Mouse (Mus musculus) hindbrain, embryonic 10.5 days (tissue): ENCODE measurements around the gene C130032M10Rik. TPM values are rescaled to one million over a fixed set of nuclear protein-coding genes. Genes with fewer than 3 reads are reported as not detected.
A peak's percentile ranks its signal among the peaks of the same experiment; 100 is the strongest.

Source experiments
- DNase-seq: peaks from one replicate; pipeline ENCODE4 v3.0.0-alpha.2; 2017; ENCODE audit warnings: low spot score
- H3K27ac ChIP-seq: fragments of 300-500 bp; sonication (generic); 2 replicates; pipeline ENCODE4 v1.5.1; 2016; ENCODE audit warnings: mild to moderate bottlenecking, moderate library complexity
- H3K27me3 ChIP-seq: fragments of 300-500 bp; sonication (generic); 2 replicates; pipeline ENCODE4 v1.6.1; 2016; ENCODE audit warnings: mild to moderate bottlenecking; ENCODE audit not compliant: poor library complexity, insufficient read depth, severe bottlenecking
- H3K36me3 ChIP-seq: fragments of 300-500 bp; sonication (generic); 2 replicates; pipeline ENCODE4 v1.6.1; 2016; ENCODE audit warnings: mild to moderate bottlenecking, moderate library complexity
- H3K4me1 ChIP-seq: fragments of 300-500 bp; sonication (generic); replicated peaks from 2 replicates; pipeline ENCODE4 v1.6.1; 2016; ENCODE audit warnings: mild to moderate bottlenecking
- H3K4me3 ChIP-seq: fragments of 300-500 bp; sonication (generic); 2 replicates; pipeline ENCODE4 v1.5.1; 2016; ENCODE audit warnings: mild to moderate bottlenecking, moderate library complexity
- H3K9me3 ChIP-seq: fragments of 300-500 bp; sonication (generic); 2 replicates; pipeline ENCODE4 v1.6.1; 2016; ENCODE audit warnings: mild to moderate bottlenecking, moderate library complexity
- WGBS: fragments of 180-500 bp; shearing (Covaris S2); methylation state at CpG from one replicate; pipeline ENCODE4 v1.1.7; 2016; 5-methylcytosine and 5-hydroxymethylcytosine counted together
- polyA plus RNA-seq: library from polyadenylated mRNA; unstranded; fragments of >200 nt; fragmentation: Nextera tagmentation; extraction: Ambion mirVana; gene quantifications from 2 replicates; pipeline ENCODE4 v1.2.1, GENCODE M21; 2016

C130032M10Rik gene
- polyA plus RNA-seq: 0.38 and 1.9 TPM in 2 replicates

GRCm38 (mm10) chr9:114515364-114515763 lies at the start of gene C130032M10Rik:
Gene C130032M10Rik (plus strand): TSS chr9:114515697.
- 92% methylated on average over 11 of the region's 11 CpGs for WGBS
- Histone ChIP-seq H3K27ac (no peak within 1 kb of the TSS), H3K9me3 (peaks cover 60% of the 10 kb centered on the region), H3K4me3 (no peak within 1 kb of the TSS), H3K36me3 (peaks cover 83% of the 10 kb centered on the region), H3K27me3 (no peaks in the 10 kb centered on the region), H3K4me1 (peaks cover 10% of the 10 kb centered on the region; the same call in 1 of the 2 replicates)
- DNase-seq: no peak

DNA sequence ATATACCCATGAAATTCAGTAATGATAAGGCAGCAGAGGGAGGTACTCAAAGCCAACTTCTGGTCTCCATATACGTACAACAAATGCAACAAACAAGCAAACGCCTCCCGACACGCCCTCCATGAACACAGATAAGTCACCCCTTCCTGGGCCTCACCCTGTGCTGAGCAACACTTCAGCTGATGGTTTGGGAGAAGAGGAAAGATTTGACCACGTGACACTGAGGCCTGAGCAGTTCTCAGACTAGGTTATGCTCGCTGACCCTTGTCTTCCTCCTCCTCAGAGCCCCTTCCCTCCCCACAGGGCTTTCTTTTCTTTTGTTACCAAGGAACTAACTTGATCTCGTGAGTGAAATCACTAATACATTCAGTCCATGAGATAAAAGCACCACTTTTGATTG lies 48.6 kb upstream of the C130032M10Rik start:
- no peak for DNase-seq
- Histone ChIP-seq H3K9me3 (no peaks in the 10 kb centered on the region), H3K36me3 (peaks cover 30% of the 10 kb centered on the region), H3K4me3 (no peak overlapping the region), H3K27ac (peak overlapping the region; percentile 54; the same call in 1 of the 2 replicates), H3K27me3 (no peaks in the 10 kb centered on the region), H3K4me1 (peaks cover 11% of the 10 kb centered on the region)
- 60% methylated on average over 7 of the region's 7 CpGs for WGBS

- WGBS: 85% methylated on average over 5 of the region's 5 CpGs
- H3K4me1 ChIP-seq: peaks cover 11% of the 10 kb centered on the region
- H3K9me3 ChIP-seq: no peaks in the 10 kb centered on the region
- H3K27ac ChIP-seq: no peak overlapping the region
- H3K4me3 ChIP-seq: no peak overlapping the region
- H3K27me3 ChIP-seq: no peaks in the 10 kb centered on the region
- no peak for DNase-seq
- H3K36me3 ChIP-seq: peaks cover 28% of the 10 kb centered on the region
Observed at GRCm38 (mm10) chr9:114468217-114468616, 47.3 kb upstream of the C130032M10Rik start.

GRCm38 (mm10) chr9:114468701-114469100 lies 46.8 kb upstream of the C130032M10Rik start:
- Histone ChIP-seq H3K4me1 (peaks cover 11% of the 10 kb centered on the region), H3K9me3 (no peaks in the 10 kb centered on the region), H3K36me3 (peaks cover 27% of the 10 kb centered on the region), H3K27ac (no peak overlapping the region), H3K4me3 (no peak overlapping the region), H3K27me3 (no peaks in the 10 kb centered on the region)
- DNase-seq: no peak
- WGBS: 93% methylated on average over 4 of the region's 4 CpGs

DNA sequence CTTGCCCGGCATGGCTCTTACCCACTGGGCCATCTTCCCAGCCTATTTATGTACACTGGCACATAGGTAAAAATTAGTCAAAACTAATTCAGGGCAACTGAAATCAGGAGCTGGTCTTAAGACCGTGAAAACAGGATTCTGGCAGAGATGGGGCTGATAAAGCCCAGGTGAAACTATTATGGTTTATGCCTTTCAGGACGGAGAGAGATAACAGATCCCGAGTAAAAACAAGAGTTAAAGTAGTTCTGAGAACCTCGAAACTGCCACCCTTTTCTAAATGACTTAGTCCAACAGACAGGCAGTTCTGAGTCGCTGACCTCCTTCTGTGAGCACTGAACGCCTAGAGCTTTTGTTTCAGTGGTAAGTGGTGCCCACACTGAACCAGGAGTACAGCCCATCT lies 43.6 kb upstream of the C130032M10Rik start:
- Histone ChIP-seq H3K27me3 (no peaks in the 10 kb centered on the region), H3K36me3 (peaks cover 13% of the 10 kb centered on the region; the same call in 1 of the 2 replicates), H3K4me1 (peaks cover 6% of the 10 kb centered on the region), H3K4me3 (no peak overlapping the region), H3K9me3 (no peaks in the 10 kb centered on the region), H3K27ac (no peak overlapping the region)
- 85% methylated on average over 7 of the region's 7 CpGs for WGBS
- DNase-seq: no peak

DNA sequence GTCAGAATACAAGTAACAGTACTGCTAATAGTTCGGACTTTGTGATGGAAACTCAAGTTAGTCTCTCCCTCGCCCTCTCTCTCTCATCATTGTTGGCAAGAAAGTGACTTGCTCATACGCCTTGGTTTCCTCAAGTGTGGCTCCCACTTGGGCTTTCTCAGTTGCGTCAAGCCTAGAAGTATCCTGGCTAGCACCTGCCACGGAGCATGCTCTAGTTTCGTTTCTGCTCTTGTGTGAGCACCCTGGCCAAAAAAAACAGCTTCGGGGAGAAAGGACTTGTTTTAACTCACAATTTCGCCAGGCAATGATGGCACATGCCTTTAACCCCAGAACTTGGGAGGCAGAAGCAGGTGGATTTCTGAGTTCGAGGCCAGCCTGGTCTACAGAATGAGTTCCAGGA lies 38.5 kb upstream of the C130032M10Rik start:
- Histone ChIP-seq H3K4me1 (no peaks in the 10 kb centered on the region), H3K27ac (no peak overlapping the region), H3K27me3 (no peaks in the 10 kb centered on the region), H3K9me3 (no peaks in the 10 kb centered on the region), H3K4me3 (no peak overlapping the region), H3K36me3 (0 out of 2 replicates have a peak, but pooled peaks cover 5% of the 10 kb centered on the region)
- DNase-seq: no peak
- WGBS: 90% methylated on average over 9 of the region's 9 CpGs

- no peaks in the 10 kb centered on the region for H3K4me1 ChIP-seq
- no peak overlapping the region for H3K27ac ChIP-seq
- H3K36me3 ChIP-seq: no peaks in the 10 kb centered on the region
- no peak for DNase-seq
- H3K27me3 ChIP-seq: no peaks in the 10 kb centered on the region
- H3K4me3 ChIP-seq: no peak overlapping the region
- H3K9me3 ChIP-seq: no peaks in the 10 kb centered on the region
- 77% methylated on average over 3 of the region's 3 CpGs for WGBS
Observed at GRCm38 (mm10) chr9:114480940-114481339, 34.6 kb upstream of the C130032M10Rik start.

GRCm38 (mm10) chr9:114484771-114485170 lies 30.7 kb upstream of the C130032M10Rik start:
- H3K36me3 ChIP-seq: no peaks in the 10 kb centered on the region
- H3K4me3 ChIP-seq: no peak overlapping the region
- no peaks in the 10 kb centered on the region for H3K4me1 ChIP-seq
- DNase-seq: no peak
- no peaks in the 10 kb centered on the region for H3K27me3 ChIP-seq
- H3K9me3 ChIP-seq: no peaks in the 10 kb centered on the region
- H3K27ac ChIP-seq: no peak overlapping the region
- 82% methylated on average over 5 of the region's 5 CpGs for WGBS

DNA sequence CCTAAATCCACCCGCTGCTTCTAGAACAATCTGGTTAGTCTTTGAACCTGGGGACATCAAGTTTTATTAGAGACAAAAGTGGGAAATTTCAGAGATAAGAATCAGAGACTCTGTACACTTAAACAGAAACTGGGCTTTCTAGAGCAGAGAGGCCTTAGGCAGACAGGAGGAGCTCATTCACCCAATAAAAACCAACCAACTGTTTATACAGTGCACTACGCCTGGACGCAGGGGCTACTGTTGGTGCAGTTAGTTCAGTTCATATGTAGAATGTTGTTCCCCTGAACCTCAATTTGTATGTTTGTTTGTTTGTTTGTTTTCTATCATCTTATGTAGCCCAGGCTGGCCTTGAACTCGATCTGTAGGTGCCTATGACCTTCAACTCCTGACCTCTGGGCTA lies 28.7 kb upstream of the C130032M10Rik start:
- 86% methylated on average over 4 of the region's 4 CpGs for WGBS
- Histone ChIP-seq H3K27ac (no peak overlapping the region), H3K9me3 (no peaks in the 10 kb centered on the region), H3K36me3 (no peaks in the 10 kb centered on the region), H3K27me3 (no peaks in the 10 kb centered on the region), H3K4me1 (no peaks in the 10 kb centered on the region), H3K4me3 (no peak overlapping the region)
- DNase-seq: no peak

GRCm38 (mm10) chr9:114487481-114488258 lies 27.8 kb upstream of the C130032M10Rik start:
- no peaks in the 10 kb centered on the region for H3K4me1 ChIP-seq
- no peaks in the 10 kb centered on the region for H3K27me3 ChIP-seq
- no peak for DNase-seq
- H3K27ac ChIP-seq: no peak overlapping the region
- H3K9me3 ChIP-seq: no peaks in the 10 kb centered on the region
- 85% methylated on average over 23 of the region's 23 CpGs for WGBS
- H3K4me3 ChIP-seq: no peak overlapping the region
- H3K36me3 ChIP-seq: no peaks in the 10 kb centered on the region

DNA sequence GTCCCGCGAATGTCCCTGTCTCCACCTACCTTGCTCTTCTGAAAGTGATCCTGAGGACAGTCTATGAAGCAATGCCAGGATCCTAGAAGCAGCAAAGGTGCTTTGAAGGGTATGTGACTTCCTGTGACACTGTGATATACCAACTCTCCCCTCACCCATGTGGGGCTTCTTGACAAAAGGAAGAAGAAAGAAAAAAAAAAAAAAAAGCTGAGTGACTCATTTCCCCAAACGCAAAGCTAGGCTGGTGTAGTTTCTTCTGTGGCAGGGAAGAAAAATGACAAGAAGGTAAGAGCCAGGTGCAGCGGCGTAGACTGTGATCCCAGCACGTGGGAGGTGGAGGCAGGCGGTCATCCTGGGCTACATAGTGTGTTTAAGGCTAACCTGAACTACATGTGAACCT lies 19.0 kb upstream of the C130032M10Rik start:
- Histone ChIP-seq H3K4me1 (peaks cover 4% of the 10 kb centered on the region), H3K27me3 (no peaks in the 10 kb centered on the region), H3K27ac (no peak overlapping the region), H3K36me3 (0 out of 2 replicates have a peak, but pooled peaks cover 3% of the 10 kb centered on the region), H3K4me3 (no peak overlapping the region), H3K9me3 (no peaks in the 10 kb centered on the region)
- 88% methylated on average over 7 of the region's 7 CpGs for WGBS
- DNase-seq: no peak

- peak; percentile 91 for DNase-seq
- Histone ChIP-seq H3K9me3 (no peaks in the 10 kb centered on the region), H3K36me3 (0 out of 2 replicates have a peak, but pooled peaks cover 3% of the 10 kb centered on the region), H3K4me1 (peaks cover 4% of the 10 kb centered on the region), H3K4me3 (peak overlapping the region; percentile 16; the same call in 1 of the 2 replicates), H3K27ac (no peak overlapping the region), H3K27me3 (no peaks in the 10 kb centered on the region)
- WGBS: 12% methylated on average over 11 of the region's 11 CpGs
Observed at GRCm38 (mm10) chr9:114498218-114498617, 17.3 kb upstream of the C130032M10Rik start.

- Histone ChIP-seq H3K27ac (no peak overlapping the region), H3K4me1 (peaks cover 4% of the 10 kb centered on the region), H3K9me3 (no peaks in the 10 kb centered on the region), H3K4me3 (peak overlapping the region; percentile 24; the same call in 1 of the 2 replicates), H3K27me3 (no peaks in the 10 kb centered on the region), H3K36me3 (peaks cover 9% of the 10 kb centered on the region)
- peak; percentile 72 for DNase-seq
- 23% methylated on average over 15 of the region's 15 CpGs for WGBS
Observed at GRCm38 (mm10) chr9:114499783-114500515, 15.5 kb upstream of the C130032M10Rik start.
